Mouse (Mus musculus): ENCODE data around the gene Slc26a11. TPM values are rescaled to one million over a fixed set of nuclear protein-coding genes. Genes with fewer than 3 reads are reported as not detected.

Gene Slc26a11
- polyA plus RNA-seq, 1 experiment from 2014 or later = 10.5 TPM

DNA sequence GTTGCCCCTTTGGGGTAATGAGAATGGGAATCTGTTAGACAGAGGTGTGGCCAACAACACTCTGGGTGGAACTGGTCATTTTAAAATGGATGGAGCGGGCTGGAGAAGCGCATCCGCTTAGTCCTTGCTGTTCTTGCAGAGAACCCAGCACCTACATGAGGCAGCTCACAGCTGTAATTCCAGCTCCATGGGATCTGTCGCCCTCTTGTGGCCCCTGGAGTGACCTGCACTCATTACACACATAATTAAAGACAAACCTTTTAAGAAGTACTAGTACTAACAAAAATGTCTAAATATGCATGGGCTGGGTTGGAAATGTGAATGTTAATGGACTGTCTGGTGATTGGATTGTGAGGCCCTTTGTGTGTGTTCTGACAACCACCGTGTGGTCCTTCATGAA, 49.3 kb downstream of the Slc26a11 start:
- no peak overlapping the region for H3K9ac ChIP-seq (ENCODE audit: low read length)
- H3K27ac ChIP-seq (replicated peaks in 1 of 2; ENCODE audit: control insufficient read depth in 1 of 2, insufficient read depth in 1 of 2, low read depth in 2 of 2, low read length in 2 of 2) = no peak overlapping the region
- H3K27me3 ChIP-seq (ENCODE audit: control insufficient read depth, insufficient read depth, low read length) = no peaks in the 10 kb centered on the region
- 53% methylated on average over 5 of the region's 5 CpGs for WGBS
- no peaks in the 10 kb centered on the region for H3K4me1 ChIP-seq (ENCODE audit: control insufficient read depth in 2 of 2, insufficient read depth in 2 of 2, low read length in 2 of 2)
- H3K4me2 ChIP-seq (ENCODE audit: low read length) = no peak overlapping the region
- peaks cover 40% of the 10 kb centered on the region for H3K36me3 ChIP-seq (ENCODE audit: control insufficient read depth, insufficient read depth, low read length)
- no peak for ATAC-seq (ENCODE audit: insufficient number of reproducible peaks, insufficient read depth, low FRiP score, low read depth)
- no peak overlapping the region for H3K4me3 ChIP-seq (ENCODE audit: control insufficient read depth in 1 of 2, insufficient read depth in 1 of 2, low read depth in 1 of 2, low read length in 2 of 2)
- no peaks in the 10 kb centered on the region for H3K9me3 ChIP-seq (ENCODE audit: control insufficient read depth, low read length)

DNA sequence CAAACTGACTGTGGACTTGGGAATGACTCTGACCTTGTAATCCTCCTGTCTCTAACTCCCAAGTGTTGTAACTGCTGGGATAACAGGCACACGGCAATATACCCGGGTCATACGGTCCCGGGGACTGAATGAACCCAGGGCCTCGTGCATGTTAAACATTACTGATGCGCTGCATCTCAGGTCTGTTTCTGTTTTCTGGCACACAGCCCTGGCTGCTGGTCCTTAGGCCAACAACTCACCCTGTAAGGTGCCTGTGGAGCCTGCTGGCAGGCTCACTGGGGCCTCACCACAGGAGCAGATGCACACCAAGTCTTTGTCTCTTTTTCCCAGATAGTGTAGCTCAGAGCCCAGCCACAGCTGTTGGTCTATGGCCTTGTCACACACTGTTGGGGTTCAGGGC, 52.0 kb downstream of the Slc26a11 start:
- Histone ChIP-seq H3K27ac (replicated peaks in 1 of 2; ENCODE audit: control insufficient read depth in 1 of 2, insufficient read depth in 1 of 2, low read depth in 2 of 2, low read length in 2 of 2) (no peak overlapping the region), H3K27me3 (ENCODE audit: control insufficient read depth, insufficient read depth, low read length) (no peaks in the 10 kb centered on the region), H3K9me3 (ENCODE audit: control insufficient read depth, low read length) (no peaks in the 10 kb centered on the region), H3K36me3 (ENCODE audit: control insufficient read depth, insufficient read depth, low read length) (peaks cover 65% of the 10 kb centered on the region), H3K4me1 (ENCODE audit: control insufficient read depth in 2 of 2, insufficient read depth in 2 of 2, low read length in 2 of 2) (no peaks in the 10 kb centered on the region), H3K4me3 (ENCODE audit: control insufficient read depth in 1 of 2, insufficient read depth in 1 of 2, low read depth in 1 of 2, low read length in 2 of 2) (no peak overlapping the region), H3K9ac (ENCODE audit: low read length) (no peak overlapping the region), H3K4me2 (ENCODE audit: low read length) (no peak overlapping the region)
- 87% methylated on average over 6 of the region's 6 CpGs for WGBS
- no peak for ATAC-seq (ENCODE audit: insufficient number of reproducible peaks, insufficient read depth, low FRiP score, low read depth)

DNA sequence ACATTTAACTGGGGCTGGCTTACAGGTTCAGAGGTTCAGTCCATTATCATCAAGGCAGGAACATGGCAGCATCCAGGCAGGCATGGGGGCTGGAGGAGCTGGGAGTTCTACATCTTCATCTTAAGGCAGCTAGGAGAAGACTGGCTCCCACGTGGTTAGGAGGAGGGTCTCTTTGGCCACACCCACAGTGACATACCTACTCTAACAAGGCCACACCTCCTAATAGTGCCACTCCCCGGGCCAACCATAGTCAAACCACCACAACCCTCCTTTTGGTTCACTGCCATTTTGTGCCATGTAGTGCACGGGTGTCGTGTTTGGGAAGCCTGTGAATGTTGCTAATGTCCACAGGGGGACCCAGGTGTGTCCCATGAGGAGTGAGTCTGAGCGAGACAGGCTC, 52.6 kb downstream of the Slc26a11 start:
- Histone ChIP-seq H3K4me2 (ENCODE audit: low read length) (no peak overlapping the region), H3K9ac (ENCODE audit: low read length) (no peak overlapping the region), H3K36me3 (ENCODE audit: control insufficient read depth, insufficient read depth, low read length) (peaks cover 62% of the 10 kb centered on the region), H3K27ac (replicated peaks in 1 of 2; ENCODE audit: control insufficient read depth in 1 of 2, insufficient read depth in 1 of 2, low read depth in 2 of 2, low read length in 2 of 2) (no peak overlapping the region), H3K4me3 (ENCODE audit: control insufficient read depth in 1 of 2, insufficient read depth in 1 of 2, low read depth in 1 of 2, low read length in 2 of 2) (no peak overlapping the region), H3K9me3 (ENCODE audit: control insufficient read depth, low read length) (no peaks in the 10 kb centered on the region), H3K4me1 (ENCODE audit: control insufficient read depth in 2 of 2, insufficient read depth in 2 of 2, low read length in 2 of 2) (no peaks in the 10 kb centered on the region), H3K27me3 (ENCODE audit: control insufficient read depth, insufficient read depth, low read length) (no peaks in the 10 kb centered on the region)
- no peak for ATAC-seq (ENCODE audit: insufficient number of reproducible peaks, insufficient read depth, low FRiP score, low read depth)
- 52% methylated on average over 5 of the region's 5 CpGs for WGBS

DNA sequence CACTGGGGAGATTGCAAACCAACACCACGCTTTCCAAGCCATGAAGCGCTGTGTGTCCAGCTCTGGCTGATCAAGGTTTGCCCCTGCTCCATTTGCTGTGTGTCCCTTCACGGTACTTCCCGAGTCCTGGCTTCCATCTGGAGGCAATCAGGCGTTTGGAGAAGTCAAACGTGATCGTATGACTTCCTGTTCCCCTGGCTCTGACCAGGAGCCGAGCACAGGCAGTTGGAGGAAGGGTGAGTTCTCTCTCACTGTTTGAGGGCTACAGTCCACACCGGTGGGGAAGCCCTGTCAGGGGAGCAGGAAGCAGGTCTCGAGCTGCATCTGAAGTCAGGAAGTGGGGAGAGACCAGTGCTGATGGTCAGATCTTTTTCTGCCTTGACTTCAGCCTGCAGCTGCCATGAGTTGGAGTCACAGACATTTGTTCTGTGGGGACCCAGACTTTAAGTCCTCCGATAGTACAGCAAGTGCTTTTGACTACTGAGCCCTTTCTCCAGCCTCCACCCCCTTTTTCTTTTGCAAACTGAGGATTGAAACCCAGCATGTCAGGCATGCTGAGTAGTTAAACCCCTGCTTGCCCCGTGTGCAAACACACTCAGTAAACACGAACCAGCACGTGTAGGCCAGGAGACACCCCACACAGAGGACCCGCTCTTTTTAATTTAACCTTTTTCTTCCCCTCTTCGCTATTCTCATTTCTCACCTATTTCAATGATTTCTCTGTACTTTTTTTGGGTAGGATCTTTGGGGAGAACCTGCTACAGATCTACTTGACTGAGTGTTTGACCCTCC, 64.2 kb downstream of the Slc26a11 start:
- H3K9ac ChIP-seq (ENCODE audit: low read length) = no peak overlapping the region
- no peaks in the 10 kb centered on the region for H3K9me3 ChIP-seq (ENCODE audit: control insufficient read depth, low read length)
- H3K36me3 ChIP-seq (ENCODE audit: control insufficient read depth, insufficient read depth, low read length) = peaks cover 91% of the 10 kb centered on the region
- no peaks in the 10 kb centered on the region; a peak in 1 of 4 replicates for H3K4me1 ChIP-seq (ENCODE audit: control insufficient read depth in 2 of 2, insufficient read depth in 2 of 2, low read length in 2 of 2)
- H3K4me2 ChIP-seq (ENCODE audit: low read length) = no peak overlapping the region
- no peak overlapping the region for H3K4me3 ChIP-seq (ENCODE audit: control insufficient read depth in 1 of 2, insufficient read depth in 1 of 2, low read depth in 1 of 2, low read length in 2 of 2)
- ATAC-seq (ENCODE audit: insufficient number of reproducible peaks, insufficient read depth, low FRiP score, low read depth) = no peak
- 61% methylated on average over 16 of the region's 16 CpGs for WGBS
- no peak overlapping the region for H3K27ac ChIP-seq (replicated peaks in 1 of 2; ENCODE audit: control insufficient read depth in 1 of 2, insufficient read depth in 1 of 2, low read depth in 2 of 2, low read length in 2 of 2)
- no peaks in the 10 kb centered on the region for H3K27me3 ChIP-seq (ENCODE audit: control insufficient read depth, insufficient read depth, low read length)

DNA sequence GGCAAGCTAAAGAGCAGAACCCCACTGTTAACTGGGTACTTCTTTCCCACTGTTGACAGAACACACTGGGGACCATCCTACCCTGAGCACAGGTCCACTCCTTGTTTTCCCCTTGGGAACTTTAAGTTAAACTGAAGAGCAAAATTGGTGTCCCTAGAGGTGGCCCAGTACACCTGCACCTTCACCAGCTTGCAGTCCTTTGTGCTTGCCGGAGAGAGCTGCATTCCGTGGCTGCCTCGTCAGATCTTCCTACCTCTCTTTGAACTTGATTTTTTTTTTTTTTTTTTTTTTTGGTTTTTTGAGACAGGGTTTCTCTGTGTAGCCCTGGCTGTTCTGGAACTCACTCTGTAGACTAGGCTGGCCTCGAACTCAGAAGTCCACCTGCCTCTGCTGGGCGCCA, 65.1 kb downstream of the Slc26a11 start:
- Histone ChIP-seq H3K27ac (replicated peaks in 1 of 2; ENCODE audit: control insufficient read depth in 1 of 2, insufficient read depth in 1 of 2, low read depth in 2 of 2, low read length in 2 of 2) (no peak overlapping the region), H3K9me3 (ENCODE audit: control insufficient read depth, low read length) (no peaks in the 10 kb centered on the region), H3K9ac (ENCODE audit: low read length) (no peak overlapping the region), H3K36me3 (ENCODE audit: control insufficient read depth, insufficient read depth, low read length) (peaks cover 93% of the 10 kb centered on the region), H3K27me3 (ENCODE audit: control insufficient read depth, insufficient read depth, low read length) (no peaks in the 10 kb centered on the region), H3K4me3 (ENCODE audit: control insufficient read depth in 1 of 2, insufficient read depth in 1 of 2, low read depth in 1 of 2, low read length in 2 of 2) (no peak overlapping the region), H3K4me2 (ENCODE audit: low read length) (no peak overlapping the region), H3K4me1 (ENCODE audit: control insufficient read depth in 2 of 2, insufficient read depth in 2 of 2, low read length in 2 of 2) (no peaks in the 10 kb centered on the region; a peak in 1 of 4 replicates)
- ATAC-seq (ENCODE audit: insufficient number of reproducible peaks, insufficient read depth, low FRiP score, low read depth) = no peak
- 84% methylated on average over 5 of the region's 5 CpGs for WGBS

DNA sequence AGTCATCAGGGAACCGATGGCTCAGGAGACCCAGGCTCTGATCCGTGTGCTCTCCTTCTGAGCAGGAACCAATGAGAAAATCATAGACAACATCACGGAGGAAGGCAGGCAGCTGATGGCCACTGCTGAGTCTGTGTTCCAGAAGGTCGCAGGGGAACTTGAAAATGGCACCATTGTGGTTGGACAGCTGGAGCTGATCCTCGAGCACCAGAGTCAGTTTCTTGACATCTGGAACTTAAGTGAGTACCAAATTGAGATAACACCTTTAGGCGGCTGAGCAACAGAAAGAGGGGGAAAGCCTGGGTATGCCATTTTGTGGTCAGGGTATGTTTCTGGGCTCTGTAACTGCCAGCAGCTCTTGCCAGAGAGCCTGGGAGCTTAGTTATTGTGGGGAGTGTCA, 72.1 kb downstream of the Slc26a11 start:
- Histone ChIP-seq H3K4me1 (ENCODE audit: control insufficient read depth in 2 of 2, insufficient read depth in 2 of 2, low read length in 2 of 2) (peaks cover 9 to 10% of the 10 kb centered on the region in 2 experiments), H3K27me3 (ENCODE audit: control insufficient read depth, insufficient read depth, low read length) (no peaks in the 10 kb centered on the region), H3K27ac (replicated peaks in 1 of 2; ENCODE audit: control insufficient read depth in 1 of 2, insufficient read depth in 1 of 2, low read depth in 2 of 2, low read length in 2 of 2) (no peak overlapping the region), H3K36me3 (ENCODE audit: control insufficient read depth, insufficient read depth, low read length) (peaks cover 83% of the 10 kb centered on the region), H3K4me2 (ENCODE audit: low read length) (no peak overlapping the region), H3K9me3 (ENCODE audit: control insufficient read depth, low read length) (no peaks in the 10 kb centered on the region), H3K4me3 (ENCODE audit: control insufficient read depth in 1 of 2, insufficient read depth in 1 of 2, low read depth in 1 of 2, low read length in 2 of 2) (no peak overlapping the region), H3K9ac (ENCODE audit: low read length) (no peak overlapping the region)
- ATAC-seq (ENCODE audit: insufficient number of reproducible peaks, insufficient read depth, low FRiP score, low read depth) = no peak
- 69% methylated on average over 6 of the region's 6 CpGs for WGBS

DNA sequence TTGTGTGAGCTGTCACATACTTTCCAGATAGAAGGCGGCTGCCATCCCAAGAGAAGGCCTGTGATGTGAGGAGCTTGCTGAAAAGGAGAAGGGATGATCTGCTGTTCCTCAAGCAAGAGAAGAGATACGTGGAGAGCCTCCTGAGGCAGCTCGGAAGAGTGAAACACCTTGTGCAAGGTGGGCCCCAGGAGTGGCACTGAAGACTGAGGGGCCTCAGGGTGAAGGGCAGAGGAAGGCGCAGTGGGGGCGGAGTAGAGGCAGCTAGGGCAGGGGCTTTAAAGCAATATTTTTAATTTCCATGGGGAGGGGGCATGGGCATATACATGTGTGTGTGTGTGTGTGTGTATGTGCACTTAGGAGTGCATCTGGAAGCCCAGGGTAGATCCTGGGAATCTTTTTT, 72.6 kb downstream of the Slc26a11 start:
- H3K4me1 ChIP-seq (ENCODE audit: control insufficient read depth in 2 of 2, insufficient read depth in 2 of 2, low read length in 2 of 2) = peaks cover 9 to 10% of the 10 kb centered on the region in 2 experiments
- no peaks in the 10 kb centered on the region for H3K27me3 ChIP-seq (ENCODE audit: control insufficient read depth, insufficient read depth, low read length)
- H3K4me3 ChIP-seq (ENCODE audit: control insufficient read depth in 1 of 2, insufficient read depth in 1 of 2, low read depth in 1 of 2, low read length in 2 of 2) = no peak overlapping the region
- H3K4me2 ChIP-seq (ENCODE audit: low read length) = peak overlapping the region; percentile 63
- no peak overlapping the region for H3K27ac ChIP-seq (replicated peaks in 1 of 2; ENCODE audit: control insufficient read depth in 1 of 2, insufficient read depth in 1 of 2, low read depth in 2 of 2, low read length in 2 of 2)
- no peak overlapping the region for H3K9ac ChIP-seq (ENCODE audit: low read length)
- H3K36me3 ChIP-seq (ENCODE audit: control insufficient read depth, insufficient read depth, low read length) = peaks cover 82% of the 10 kb centered on the region
- H3K9me3 ChIP-seq (ENCODE audit: control insufficient read depth, low read length) = no peaks in the 10 kb centered on the region
- 64% methylated on average over 5 of the region's 5 CpGs for WGBS
- no peak for ATAC-seq (ENCODE audit: insufficient number of reproducible peaks, insufficient read depth, low FRiP score, low read depth)
